Mouse (Mus musculus) midbrain, postnatal 0 days (tissue): ENCODE measurements around the gene Arhgap4. TPM values are rescaled to one million over a fixed set of nuclear protein-coding genes. Genes with fewer than 3 reads are reported as not detected.

Experiments
- ATAC-seq: fragments of 200-750 bp; cut with Nextera tagmentation; 2 replicates; pipeline ENCODE4 v1.8.0; 2017; ENCODE audit warnings: moderate number of reproducible peaks, mild to moderate bottlenecking, moderate TSS enrichment, moderate library complexity; ENCODE audit not compliant: low FRiP score
- DNase-seq: peaks from one replicate; pipeline ENCODE4 v3.0.0-alpha.2; 2015; ENCODE audit warnings: low spot score
- H3K27ac ChIP-seq: fragments of 300-500 bp; sonication (generic); 2 replicates; pipeline ENCODE4 v1.5.1; 2014; ENCODE audit warnings: low read depth, mild to moderate bottlenecking, low read length, mixed read lengths
- H3K27me3 ChIP-seq: fragments of 300-500 bp; sonication (generic); 2 replicates; pipeline ENCODE4 v1.6.1; 2014; ENCODE audit warnings: low read length, control low read depth, mixed read lengths; ENCODE audit not compliant: insufficient read depth
- H3K36me3 ChIP-seq: fragments of 300-500 bp; sonication (generic); 2 replicates; pipeline ENCODE4 v1.6.1; 2014; ENCODE audit warnings: low read length, control low read depth, mixed read lengths; ENCODE audit not compliant: insufficient read depth
- H3K4me1 ChIP-seq: fragments of 300-500 bp; sonication (generic); 2 replicates; pipeline ENCODE4 v1.6.1; 2014; ENCODE audit warnings: mild to moderate bottlenecking, control low read depth, antibody characterized with exemption, low read length, mixed read lengths; ENCODE audit not compliant: insufficient read depth
- H3K4me2 ChIP-seq: fragments of 300-500 bp; sonication (generic); 2 replicates; pipeline ENCODE4 v1.6.1; 2014; ENCODE audit warnings: low read depth, mild to moderate bottlenecking, low read length, mixed read lengths; ENCODE audit not compliant: poor library complexity, severe bottlenecking
- H3K4me3 ChIP-seq: fragments of 300-500 bp; sonication (generic); 2 replicates; pipeline ENCODE4 v1.5.1; 2014; ENCODE audit warnings: low read depth, mild to moderate bottlenecking, low read length, moderate library complexity
- H3K9ac ChIP-seq: fragments of 300-500 bp; sonication (generic); replicated peaks from 2 replicates; pipeline ENCODE4 v1.6.1; 2014; ENCODE audit warnings: mild to moderate bottlenecking, low read length, moderate library complexity, mixed read lengths; ENCODE audit not compliant: poor library complexity, severe bottlenecking
- H3K9me3 ChIP-seq: fragments of 300-500 bp; sonication (generic); 2 replicates; pipeline ENCODE4 v1.6.1; 2016; ENCODE audit warnings: low read length, control low read depth
- CTCF ChIP-seq: IDR thresholded peaks from 2 replicates; pipeline ENCODE4 v1.5.1; 2016; ENCODE audit warnings: antibody characterized with exemption, mild to moderate bottlenecking
- WGBS: fragments of 180-500 bp; shearing (Covaris S2); extraction: QIAGEN DNeasy Blood & Tissue Kit; methylation state at CpG from one replicate; pipeline ENCODE4 v1.1.7; 2014; 5-methylcytosine and 5-hydroxymethylcytosine counted together
- polyA plus RNA-seq: library from polyadenylated mRNA; unstranded; fragments of >200 nt; fragmentation: Nextera tagmentation; extraction: Ambion mirVana; gene quantifications from 2 replicates; pipeline ENCODE4 v1.2.1, GENCODE M21; 2015
- total RNA-seq: library from RNA; depleted of rRNA; stranded (reverse); fragments of >200 nt; gene quantifications from 2 replicates; pipeline ENCODE4 v1.2.3, GENCODE M21; 2014

Arhgap4 gene
- total and polyA plus RNA-seq, 2 experiments from 2014 or later = 1.4 to 4.8 TPM

GRCm38 (mm10) chrX:73871956-73872355, 49.7 kb downstream of the Arhgap4 start:
- Histone ChIP-seq H3K4me2 (no peak overlapping the region), H3K9me3 (no peaks in the 10 kb centered on the region), H3K4me3 (no peak overlapping the region), H3K36me3 (no peaks in the 10 kb centered on the region), H3K4me1 (no peaks in the 10 kb centered on the region; the same call in 1 of the 2 replicates), H3K9ac (no peak overlapping the region), H3K27me3 (no peaks in the 10 kb centered on the region), H3K27ac (no peak overlapping the region)
- ATAC-seq (no peak), DNase-seq (peak; percentile 16)
- 76% methylated on average over 1 of the region's 1 CpGs for WGBS
- TF ChIP-seq CTCF = no peak

DNA sequence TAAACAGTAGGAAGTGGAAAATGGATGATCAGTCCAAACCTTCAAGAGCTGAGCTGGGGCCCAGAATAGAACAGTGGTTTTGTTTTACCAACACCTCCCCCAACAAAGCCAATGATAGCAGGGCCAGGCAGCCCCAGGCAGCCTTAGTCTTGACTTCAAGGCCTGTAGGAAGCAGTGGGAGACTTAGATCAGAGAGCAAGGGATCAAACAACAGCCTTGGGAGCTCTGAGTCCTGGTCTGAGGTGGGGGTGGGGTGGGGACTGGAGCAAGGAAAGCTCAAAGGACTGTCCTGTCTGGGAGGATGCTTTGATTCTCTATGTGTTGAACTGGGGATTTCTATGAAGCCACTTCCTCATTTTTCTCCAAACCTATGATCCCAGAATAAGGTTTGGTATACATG, 50.2 kb downstream of the Arhgap4 start:
- Histone ChIP-seq H3K9me3 (no peaks in the 10 kb centered on the region), H3K4me2 (no peak overlapping the region), H3K36me3 (no peaks in the 10 kb centered on the region), H3K27ac (no peak overlapping the region), H3K4me3 (no peak overlapping the region), H3K27me3 (no peaks in the 10 kb centered on the region), H3K4me1 (no peaks in the 10 kb centered on the region; the same call in 1 of the 2 replicates), H3K9ac (no peak overlapping the region)
- DNase-seq (no peak), ATAC-seq (no peak)
- no peak for TF ChIP-seq CTCF

- H3K36me3 ChIP-seq = no peaks in the 10 kb centered on the region
These were observed 52.3 kb downstream of the Arhgap4 start for GRCm38 (mm10) chrX:73869334-73869733.

GRCm38 (mm10) chrX:73867852-73868251, 53.8 kb downstream of the Arhgap4 start:
- H3K36me3 ChIP-seq = no peaks in the 10 kb centered on the region
- no peak for ATAC-seq
- no peaks in the 10 kb centered on the region for H3K27me3 ChIP-seq
- no peaks in the 10 kb centered on the region for H3K4me1 ChIP-seq
- 79% methylated on average over 1 of the region's 1 CpGs for WGBS
- TF ChIP-seq CTCF = no peak
- H3K4me3 ChIP-seq = no peak overlapping the region
- no peak overlapping the region for H3K27ac ChIP-seq
- no peak for DNase-seq
- H3K9me3 ChIP-seq = no peaks in the 10 kb centered on the region
- H3K4me2 ChIP-seq = no peak overlapping the region
- no peak overlapping the region for H3K9ac ChIP-seq

More at GRCm38 (mm10) chrX:73869334-73869733, 52.3 kb downstream of the Arhgap4 start:
- WGBS = 20% methylated on average over 5 of the region's 5 CpGs
- no peak overlapping the region for H3K4me2 ChIP-seq
- no peak for TF ChIP-seq CTCF
- DNase-seq (no peak), ATAC-seq (no peak)
- no peak overlapping the region for H3K4me3 ChIP-seq
- H3K27ac ChIP-seq = no peak overlapping the region
- H3K9ac ChIP-seq = no peak overlapping the region
- H3K4me1 ChIP-seq = no peaks in the 10 kb centered on the region
- no peaks in the 10 kb centered on the region for H3K9me3 ChIP-seq
- H3K27me3 ChIP-seq = no peaks in the 10 kb centered on the region

DNA sequence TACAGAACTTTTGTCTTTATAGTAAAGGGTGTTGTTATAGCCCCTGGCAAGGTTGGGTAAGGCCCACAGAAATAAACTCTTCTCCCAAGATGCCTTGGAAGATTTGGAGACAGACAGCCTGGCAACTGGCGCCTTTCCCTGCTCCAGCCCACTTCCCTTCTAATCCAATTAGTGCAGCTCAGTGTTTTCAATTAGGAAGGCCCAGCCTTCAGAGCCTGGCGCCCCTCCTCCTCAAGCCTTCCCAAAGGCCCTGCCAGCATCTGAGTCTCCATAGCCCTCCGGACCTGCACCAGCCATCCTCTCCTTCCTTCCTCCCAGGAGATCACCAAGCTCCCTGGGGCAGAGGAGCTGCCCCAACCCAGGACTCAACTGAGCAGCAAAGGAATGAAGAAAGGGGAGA, 54.4 kb downstream of the Arhgap4 start:
- no peak overlapping the region for H3K4me3 ChIP-seq
- WGBS = 27% methylated on average over 3 of the region's 3 CpGs
- no peak overlapping the region for H3K4me2 ChIP-seq
- H3K4me1 ChIP-seq = no peaks in the 10 kb centered on the region
- ATAC-seq = no peak
- no peak overlapping the region for H3K27ac ChIP-seq
- DNase-seq = peak; percentile 62
- H3K27me3 ChIP-seq = no peaks in the 10 kb centered on the region
- H3K36me3 ChIP-seq = no peaks in the 10 kb centered on the region; the same call in 1 of the 2 replicates
- H3K9ac ChIP-seq = no peak overlapping the region
- TF ChIP-seq CTCF = no peak
- H3K9me3 ChIP-seq = no peaks in the 10 kb centered on the region

GRCm38 (mm10) chrX:73864692-73865091, 57.0 kb downstream of the Arhgap4 start:
- H3K4me1 ChIP-seq = no peaks in the 10 kb centered on the region
- H3K27ac ChIP-seq = no peak overlapping the region
- H3K9me3 ChIP-seq = no peaks in the 10 kb centered on the region
- no peak overlapping the region for H3K4me3 ChIP-seq
- no peaks in the 10 kb centered on the region for H3K27me3 ChIP-seq
- no peak overlapping the region for H3K4me2 ChIP-seq
- WGBS = 48% methylated on average over 3 of the region's 3 CpGs
- H3K9ac ChIP-seq = no peak overlapping the region
- TF ChIP-seq CTCF = no peak
- peak; percentile 54 for DNase-seq
- H3K36me3 ChIP-seq = no peaks in the 10 kb centered on the region; the same call in none of the 2 replicates
- no peak for ATAC-seq
